Mouse (Mus musculus) midbrain, embryonic 10.5 days (tissue): ENCODE data around the gene March5. TPM values are rescaled to one million over a fixed set of nuclear protein-coding genes. Genes with fewer than 3 reads are reported as not detected.
A peak's percentile ranks its signal among the peaks of the same experiment; 100 is the strongest.
"Not testable (repeated sequence)": the region's sequence is repeated elsewhere in the genome, so short reads cannot be mapped to it uniquely, and the experiment has no call there.

ENCODE experiments used
- DNase-seq: peaks from one replicate; pipeline ENCODE4 v3.0.0-alpha.2; 2017; ENCODE audit warnings: low spot score
- H3K27ac ChIP-seq: fragments of 300-500 bp; sonication (generic); replicated peaks from 2 replicates; pipeline ENCODE4 v1.5.1; 2016; ENCODE audit warnings: mild to moderate bottlenecking
- H3K27me3 ChIP-seq: fragments of 300-500 bp; sonication (generic); 2 replicates; pipeline ENCODE4 v1.6.1; 2016; ENCODE audit warnings: low read depth, mild to moderate bottlenecking; ENCODE audit not compliant: poor library complexity, severe bottlenecking
- H3K36me3 ChIP-seq: fragments of 300-500 bp; sonication (generic); 2 replicates; pipeline ENCODE4 v1.6.1; 2016; ENCODE audit warnings: mild to moderate bottlenecking, moderate library complexity
- H3K4me1 ChIP-seq: fragments of 300-500 bp; sonication (generic); 2 replicates; pipeline ENCODE4 v1.6.1; 2016
- H3K4me3 ChIP-seq: fragments of 300-500 bp; sonication (generic); 2 replicates; pipeline ENCODE4 v1.5.1; 2016; ENCODE audit warnings: mild to moderate bottlenecking, moderate library complexity
- H3K9me3 ChIP-seq: fragments of 300-500 bp; sonication (generic); replicated peaks from 2 replicates; pipeline ENCODE4 v1.6.1; 2016; ENCODE audit warnings: mild to moderate bottlenecking
- WGBS: fragments of 180-500 bp; shearing (Covaris S2); methylation state at CpG from one replicate; pipeline ENCODE4 v1.1.7; 2016; 5-methylcytosine and 5-hydroxymethylcytosine counted together
- polyA plus RNA-seq: library from polyadenylated mRNA; unstranded; fragments of >200 nt; fragmentation: Nextera tagmentation; extraction: Ambion mirVana; gene quantifications from 2 replicates; pipeline ENCODE4 v1.2.1, GENCODE M21; 2016

March5 gene
- polyA plus RNA-seq, 1 experiment from 2014 or later: 115 TPM

DNA sequence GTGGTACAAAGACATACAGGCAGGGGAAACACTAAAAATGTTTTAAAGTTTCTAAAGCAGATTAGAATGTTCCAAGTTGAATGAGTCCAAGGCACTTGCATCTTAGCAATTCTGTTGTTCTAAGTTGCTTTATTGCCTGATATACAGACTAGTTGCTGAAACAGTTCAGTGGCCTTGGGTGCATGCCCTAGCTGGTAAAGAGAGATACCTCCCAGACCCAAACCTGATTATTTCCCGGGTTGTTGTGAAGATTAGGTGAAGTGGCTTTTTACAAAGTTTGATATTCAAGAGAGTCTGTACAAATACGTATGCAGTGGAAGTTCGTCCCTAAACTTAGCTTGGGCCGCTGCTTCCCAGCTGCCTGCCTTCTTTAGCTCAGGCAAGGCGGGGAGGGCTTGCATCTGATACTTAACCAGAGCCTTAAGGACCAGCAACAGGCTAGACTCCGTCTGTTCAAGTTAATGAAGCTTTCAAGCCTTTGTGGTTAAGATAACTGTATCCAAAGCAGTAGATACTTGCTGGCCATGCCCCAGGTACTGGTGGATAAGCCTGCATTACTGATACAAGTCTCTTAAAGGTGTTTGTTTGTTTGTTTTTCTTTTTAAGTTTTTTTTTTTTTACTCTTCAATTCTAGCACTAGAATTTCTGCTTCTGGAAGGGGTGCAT lies 18.0 kb downstream of the March5 start:
- no peak overlapping the region for H3K4me3 ChIP-seq
- H3K9me3 ChIP-seq: no peaks in the 10 kb centered on the region
- no peaks in the 10 kb centered on the region for H3K27me3 ChIP-seq
- DNase-seq: no peak
- H3K27ac ChIP-seq: no peak overlapping the region
- H3K4me1 ChIP-seq: no peaks in the 10 kb centered on the region
- H3K36me3 ChIP-seq: peaks cover 57% of the 10 kb centered on the region
- 83% methylated on average over 6 of the region's 6 CpGs for WGBS

DNA sequence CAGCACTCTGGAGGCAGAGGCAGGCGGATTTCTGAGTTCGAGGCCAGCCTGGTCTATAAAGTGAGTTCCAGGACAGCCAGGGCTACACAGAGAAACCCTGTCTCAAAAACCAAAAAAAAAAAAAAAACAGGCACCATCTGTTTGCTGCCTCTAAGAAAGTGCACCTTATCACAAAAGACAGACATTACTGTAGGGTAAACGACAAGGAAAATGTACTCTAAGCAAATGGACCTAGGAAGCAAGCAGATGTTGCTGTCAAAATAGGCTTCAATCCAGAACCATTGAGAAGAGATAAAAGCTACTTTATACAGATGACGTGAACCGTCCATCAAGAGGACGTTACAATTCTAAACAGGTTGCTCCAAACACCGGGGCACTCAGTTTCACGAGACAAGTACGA lies 25.3 kb downstream of the March5 start:
- not testable (repeated sequence) for H3K4me1 ChIP-seq, H3K9me3 ChIP-seq, H3K36me3 ChIP-seq, H3K4me3 ChIP-seq, DNase-seq, H3K27ac ChIP-seq
- WGBS: 86% methylated on average over 9 of the region's 9 CpGs
- peaks cover 48% of the 10 kb centered on the region for H3K27me3 ChIP-seq

DNA sequence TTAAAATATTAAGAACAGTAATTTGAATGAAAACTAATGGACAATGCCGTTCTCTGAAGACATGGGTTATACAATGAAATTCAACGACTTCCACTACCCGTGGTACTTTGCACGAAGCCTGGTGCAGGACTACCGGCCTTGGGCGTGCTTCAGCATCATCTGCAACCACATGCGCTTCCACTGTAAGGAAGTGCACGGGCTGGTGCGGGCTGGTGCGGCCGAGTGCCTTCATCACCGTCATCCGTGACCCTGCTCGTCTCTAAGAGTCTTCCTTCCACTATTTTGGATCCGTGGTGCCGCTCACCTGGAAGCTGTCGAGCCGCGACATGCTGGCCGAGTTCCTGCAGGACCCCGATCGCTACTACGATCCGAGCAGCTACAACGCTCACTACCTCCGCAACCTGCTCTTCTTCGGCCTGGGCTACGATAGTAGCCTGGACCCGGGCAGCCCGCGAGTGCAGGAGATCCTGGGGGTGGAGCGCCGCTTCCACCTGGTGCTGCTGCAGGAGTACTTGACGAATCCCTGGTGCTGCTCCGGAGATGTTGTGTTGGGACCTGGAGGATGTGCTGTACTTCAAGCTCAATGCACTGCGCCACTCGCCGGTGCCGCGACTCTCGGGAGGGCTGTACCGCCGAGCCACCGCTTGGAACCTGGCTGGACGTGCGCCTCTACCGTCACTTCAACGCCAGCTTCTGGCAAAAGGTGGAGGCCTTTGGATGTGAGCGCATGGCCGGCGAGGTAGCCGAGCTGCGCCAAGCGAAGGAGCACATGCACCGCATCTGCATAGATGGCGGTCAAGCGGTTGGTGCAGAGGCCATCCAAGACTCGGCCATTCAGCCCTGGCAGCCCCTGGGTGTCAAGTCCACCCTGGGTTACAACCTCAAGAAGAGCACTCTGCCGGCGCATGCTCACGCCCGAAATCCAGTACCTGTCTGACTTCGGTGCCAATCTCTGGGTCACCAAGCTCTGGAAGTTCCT lies 26.5 kb downstream of the March5 start:
- Histone ChIP-seq H3K36me3 (0 out of 2 replicates have a peak, but pooled peaks cover under 1% of the 10 kb centered on the region), H3K9me3 (no peaks in the 10 kb centered on the region), H3K4me1 (peaks cover 21% of the 10 kb centered on the region), H3K27ac (peak overlapping the region; percentile 67), H3K27me3 (peaks cover 55% of the 10 kb centered on the region), H3K4me3 (peak overlapping the region; percentile 61)
- peak; percentile 51 for DNase-seq
- 5% methylated on average over 63 of the region's 63 CpGs for WGBS

DNA sequence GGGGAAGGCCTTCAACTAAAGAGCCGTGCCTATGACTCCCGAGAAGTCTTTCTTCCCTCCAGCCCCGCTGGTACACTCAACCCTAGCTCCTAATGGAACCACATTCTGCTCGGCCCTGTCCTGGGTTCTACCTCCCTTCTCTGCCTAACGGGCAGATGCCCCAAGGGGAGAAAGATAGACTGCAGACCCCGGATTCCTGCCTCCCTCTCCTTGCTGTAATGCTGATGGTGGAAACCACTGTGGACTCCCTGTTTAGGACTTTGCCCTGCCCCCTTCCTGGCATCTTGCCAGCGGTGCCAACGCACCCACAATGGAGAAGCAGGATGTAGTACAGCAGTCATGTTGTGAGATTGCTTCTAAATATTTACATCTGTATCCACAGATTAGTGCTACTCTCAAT lies 28.5 kb downstream of the March5 start:
- DNase-seq: no peak
- 68% methylated on average over 8 of the region's 8 CpGs for WGBS
- H3K9me3 ChIP-seq: no peaks in the 10 kb centered on the region
- H3K27ac ChIP-seq: no peak overlapping the region
- H3K4me3 ChIP-seq: no peak overlapping the region
- H3K27me3 ChIP-seq: peaks cover 55% of the 10 kb centered on the region
- H3K36me3 ChIP-seq: no peaks in the 10 kb centered on the region
- H3K4me1 ChIP-seq: peaks cover 24% of the 10 kb centered on the region

DNA sequence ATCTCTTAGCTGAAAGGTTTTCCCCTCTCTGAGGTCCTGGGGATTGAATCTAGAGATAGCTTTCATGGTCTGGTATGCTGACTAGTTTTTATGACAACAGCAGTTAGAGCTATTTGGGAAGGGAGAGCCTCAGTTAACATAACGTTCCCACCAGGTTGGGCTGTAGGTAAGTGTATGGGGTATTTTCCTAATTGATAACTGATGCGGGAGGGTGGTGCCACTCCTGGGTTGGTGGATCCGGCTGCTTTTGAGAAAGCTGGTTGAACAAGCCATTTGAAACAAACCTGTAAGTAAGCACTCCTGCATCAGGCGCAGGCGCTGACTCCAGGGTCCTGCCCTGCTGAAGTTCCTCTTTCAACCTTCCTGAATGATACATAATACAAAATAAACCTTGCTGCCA lies 30.0 kb downstream of the March5 start:
- no peak for DNase-seq

GRCm38 (mm10) chr19:37237712-37238437 lies 30.5 kb downstream of the March5 start:
- Histone ChIP-seq H3K27ac (peak overlapping the region; percentile 55), H3K4me3 (peak overlapping the region; percentile 24)

More for the DNA sequence above, 30.0 kb downstream of the March5 start:
- Histone ChIP-seq H3K9me3 (no peaks in the 10 kb centered on the region), H3K27me3 (peaks cover 54% of the 10 kb centered on the region), H3K36me3 (no peaks in the 10 kb centered on the region), H3K4me1 (peaks cover 24% of the 10 kb centered on the region), H3K27ac (no peak overlapping the region), H3K4me3 (no peak overlapping the region)
- 56% methylated on average over 5 of the region's 5 CpGs for WGBS

GRCm38 (mm10) chr19:37238651-37239050 lies 31.3 kb downstream of the March5 start:
- H3K27ac ChIP-seq: peak overlapping the region; percentile 55
- H3K4me3 ChIP-seq: peak overlapping the region; percentile 24; the same call in 1 of the 2 replicates
- no peaks in the 10 kb centered on the region for H3K9me3 ChIP-seq
- DNase-seq: no peak
- H3K27me3 ChIP-seq: peaks cover 42% of the 10 kb centered on the region
- no peaks in the 10 kb centered on the region for H3K36me3 ChIP-seq
- H3K4me1 ChIP-seq: peaks cover 22% of the 10 kb centered on the region
- WGBS: 18% methylated on average over 7 of the region's 7 CpGs

More at GRCm38 (mm10) chr19:37237712-37238437, 30.5 kb downstream of the March5 start:
- H3K36me3 ChIP-seq: no peaks in the 10 kb centered on the region
- H3K27me3 ChIP-seq: peaks cover 49% of the 10 kb centered on the region
- DNase-seq: no peak
- peaks cover 24% of the 10 kb centered on the region for H3K4me1 ChIP-seq
- 11% methylated on average over 15 of the region's 15 CpGs for WGBS
- H3K9me3 ChIP-seq: no peaks in the 10 kb centered on the region

DNA sequence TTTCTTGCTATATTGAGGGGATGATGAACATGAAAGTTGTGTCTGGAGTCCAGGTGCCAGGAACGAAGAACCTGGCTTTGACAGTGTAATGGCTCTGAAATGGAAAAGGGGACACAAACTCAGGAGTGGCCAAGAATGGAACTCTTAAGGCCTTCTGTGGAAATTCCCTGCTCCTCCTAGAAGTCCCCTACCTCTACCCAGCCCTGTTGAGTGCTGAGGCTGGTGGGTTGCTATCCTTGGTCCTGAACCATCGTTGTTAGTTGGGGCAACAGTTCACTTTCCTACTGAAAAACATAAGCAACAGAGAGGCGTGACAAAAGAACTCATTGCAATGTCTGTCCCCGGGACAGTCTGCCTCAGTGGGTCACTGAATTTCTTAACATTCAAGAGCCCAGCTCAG lies 31.8 kb downstream of the March5 start:
- H3K27me3 ChIP-seq: peaks cover 37% of the 10 kb centered on the region

DNA sequence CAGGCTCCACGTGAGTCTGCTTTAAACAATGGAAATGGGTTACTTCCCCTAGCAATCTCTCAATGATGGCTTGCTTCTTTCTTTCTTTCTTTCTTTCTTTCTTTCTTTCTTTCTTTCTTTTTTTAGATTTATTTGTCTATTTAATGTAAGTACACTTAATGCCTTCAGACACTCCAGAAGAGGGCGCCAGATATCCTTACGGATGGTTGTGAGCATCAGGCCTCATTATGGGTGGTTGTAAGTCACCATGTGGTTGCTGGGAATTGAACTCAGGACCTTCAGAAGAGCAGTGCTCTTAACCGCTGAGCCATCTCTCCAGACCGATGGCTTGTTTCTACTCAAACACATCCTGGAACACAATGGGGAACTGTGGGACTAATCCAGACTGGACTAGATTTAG lies 33.9 kb downstream of the March5 start:
- H3K4me1 ChIP-seq: peaks cover 15% of the 10 kb centered on the region
- no peak for DNase-seq
- WGBS: 71% methylated on average over 5 of the region's 5 CpGs
- no peaks in the 10 kb centered on the region for H3K9me3 ChIP-seq
- no peak overlapping the region for H3K4me3 ChIP-seq
- peaks cover 16% of the 10 kb centered on the region for H3K27me3 ChIP-seq
- H3K27ac ChIP-seq: no peak overlapping the region
- no peaks in the 10 kb centered on the region for H3K36me3 ChIP-seq

More for the DNA sequence above, 31.8 kb downstream of the March5 start:
- 36% methylated on average over 4 of the region's 4 CpGs for WGBS
- Histone ChIP-seq H3K27ac (no peak overlapping the region), H3K9me3 (no peaks in the 10 kb centered on the region), H3K4me3 (no peak overlapping the region), H3K36me3 (no peaks in the 10 kb centered on the region), H3K4me1 (peaks cover 17% of the 10 kb centered on the region)
- DNase-seq: no peak

DNA sequence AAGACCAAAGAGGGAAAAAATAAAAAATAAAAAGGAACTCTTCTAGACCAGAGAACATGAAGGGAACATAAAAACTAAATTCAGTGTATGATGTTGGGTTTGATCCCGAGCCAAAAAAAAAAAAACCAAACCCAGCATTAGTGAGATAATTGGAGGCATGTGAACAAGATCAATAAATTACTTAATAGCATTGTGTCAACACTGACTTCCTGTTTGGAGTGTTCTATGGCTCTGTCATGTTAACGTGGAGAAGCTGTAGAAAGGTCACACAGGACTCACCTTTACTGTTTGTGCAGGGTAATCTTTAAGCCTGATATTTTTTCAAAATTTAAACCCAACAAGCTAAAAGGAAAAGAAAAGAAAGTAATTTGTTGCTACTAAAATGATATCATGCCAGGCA lies 35.4 kb downstream of the March5 start:
- DNase-seq: no peak
- no peak overlapping the region for H3K27ac ChIP-seq
- 79% methylated on average over 2 of the region's 2 CpGs for WGBS

DNA sequence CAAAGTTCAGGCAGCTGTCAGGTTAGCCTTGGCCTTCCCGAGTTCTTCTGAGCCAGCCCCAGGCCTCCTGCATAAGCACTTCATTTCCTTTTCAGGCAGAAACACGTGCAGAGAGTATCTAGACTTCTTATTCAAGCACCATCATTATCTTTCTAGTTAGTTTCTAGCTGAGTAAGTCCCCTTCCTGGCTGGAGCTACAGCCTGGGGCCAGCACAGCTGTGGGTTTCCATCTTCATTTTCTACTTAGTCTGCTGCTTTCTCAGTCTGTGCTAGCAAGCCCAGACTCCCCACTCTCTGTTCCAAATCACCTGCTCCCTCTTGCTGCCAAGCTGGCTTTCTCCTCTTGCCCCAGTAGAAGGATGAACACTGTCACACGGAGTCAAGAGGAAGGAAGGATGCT lies 39.5 kb downstream of the March5 start:
- DNase-seq: no peak
- Histone ChIP-seq H3K27me3 (no peaks in the 10 kb centered on the region), H3K4me1 (no peaks in the 10 kb centered on the region), H3K4me3 (no peak overlapping the region), H3K9me3 (no peaks in the 10 kb centered on the region), H3K36me3 (no peaks in the 10 kb centered on the region), H3K27ac (no peak overlapping the region)
- 57% methylated on average over 3 of the region's 3 CpGs for WGBS

More for the DNA sequence above, 35.4 kb downstream of the March5 start:
- H3K36me3 ChIP-seq: no peaks in the 10 kb centered on the region
- H3K4me3 ChIP-seq: no peak overlapping the region
- no peaks in the 10 kb centered on the region for H3K9me3 ChIP-seq
- peaks cover 6% of the 10 kb centered on the region for H3K27me3 ChIP-seq
- H3K4me1 ChIP-seq: peaks cover 15% of the 10 kb centered on the region

- Histone ChIP-seq H3K36me3 (no peaks in the 10 kb centered on the region), H3K4me3 (no peak overlapping the region), H3K9me3 (no peaks in the 10 kb centered on the region), H3K27ac (no peak overlapping the region), H3K4me1 (no peaks in the 10 kb centered on the region), H3K27me3 (no peaks in the 10 kb centered on the region)
- WGBS: 81% methylated on average over 3 of the region's 3 CpGs
- DNase-seq: no peak
Observed at GRCm38 (mm10) chr19:37248199-37248598, 40.9 kb downstream of the March5 start.
